Mouse (Mus musculus): ENCODE data around the gene Tcirg1. TPM values are rescaled to one million over a fixed set of nuclear protein-coding genes. Genes with fewer than 3 reads are reported as not detected.

The Tcirg1 gene
- polyA plus RNA-seq, 1 experiment = 488 TPM

DNA sequence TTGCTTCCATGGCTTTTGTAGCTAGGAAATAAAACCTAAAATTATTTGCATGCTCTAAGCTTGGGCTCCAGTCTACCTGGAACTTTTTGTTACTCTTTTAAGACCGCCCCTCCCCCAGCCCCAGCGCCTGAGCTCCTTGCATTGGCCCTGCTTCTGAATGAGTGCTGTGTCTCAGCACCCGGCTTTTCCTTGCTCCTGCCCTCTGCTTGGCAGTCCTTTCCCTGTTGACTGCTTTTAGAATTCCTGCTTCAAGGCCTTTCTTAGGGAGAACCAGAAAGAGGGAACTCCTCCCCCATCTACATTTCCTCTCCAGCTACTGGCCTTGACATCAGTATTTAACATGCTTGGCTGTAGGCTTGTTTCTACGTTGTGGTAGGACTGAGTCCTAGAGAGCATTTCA, 51.3 kb downstream of the Tcirg1 start:
- Histone ChIP-seq H3K4me1 (ENCODE audit: control insufficient read depth, insufficient read depth, low read length) (peaks cover 24% of the 10 kb centered on the region), H3K4me3 (ENCODE audit: insufficient read depth, low read length) (no peak overlapping the region), H3K27ac (ENCODE audit: insufficient read depth, low read depth, low read length) (no peak overlapping the region)
- no peak for TF ChIP-seq POLR2A (IDR thresholded peaks at IDR 0.05; ENCODE audit: borderline replicate concordance, low read depth, low read length)
- no peak for TF ChIP-seq CTCF (IDR thresholded peaks at IDR 0.05; ENCODE audit: low read depth, low read length)

- TF ChIP-seq POLR2A (IDR thresholded peaks at IDR 0.05; ENCODE audit: borderline replicate concordance, low read depth, low read length) (no peak), CTCF (IDR thresholded peaks at IDR 0.05; ENCODE audit: low read depth, low read length) (no peak)
- Histone ChIP-seq H3K4me1 (ENCODE audit: control insufficient read depth, insufficient read depth, low read length) (peaks cover 24% of the 10 kb centered on the region), H3K4me3 (ENCODE audit: insufficient read depth, low read length) (no peak overlapping the region), H3K27ac (ENCODE audit: insufficient read depth, low read depth, low read length) (no peak overlapping the region)
These were observed 51.8 kb downstream of the Tcirg1 start for GRCm38 (mm10) chr19:3855091-3855490.

DNA sequence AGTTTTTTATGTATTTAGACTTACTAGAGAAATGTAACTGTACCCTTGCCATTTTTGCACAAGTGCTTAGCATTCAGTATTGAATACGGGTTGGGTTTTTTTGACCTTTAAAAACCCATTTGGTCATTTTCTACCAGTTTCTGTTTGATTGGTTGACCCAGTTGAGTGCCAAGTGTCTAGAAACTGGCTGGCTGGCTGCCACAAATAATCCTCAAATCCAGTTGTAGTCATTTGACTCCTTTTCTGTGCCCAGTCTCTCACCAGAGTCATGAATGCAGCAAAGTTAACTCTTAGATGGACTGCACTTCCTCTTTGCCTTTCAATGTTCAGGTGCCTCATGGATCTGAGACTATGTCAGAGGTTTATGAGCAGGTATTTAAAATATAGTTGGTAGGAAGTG, 53.0 kb downstream of the Tcirg1 start:
- H3K27ac ChIP-seq (ENCODE audit: insufficient read depth, low read depth, low read length) = no peak overlapping the region
- no peak overlapping the region for H3K4me3 ChIP-seq (ENCODE audit: insufficient read depth, low read length)
- peaks cover 24% of the 10 kb centered on the region for H3K4me1 ChIP-seq (ENCODE audit: control insufficient read depth, insufficient read depth, low read length)
- no peak for TF ChIP-seq POLR2A (IDR thresholded peaks at IDR 0.05; ENCODE audit: borderline replicate concordance, low read depth, low read length)
- TF ChIP-seq CTCF (IDR thresholded peaks at IDR 0.05; ENCODE audit: low read depth, low read length) = no peak

- TF ChIP-seq CTCF (IDR thresholded peaks at IDR 0.05; ENCODE audit: low read depth, low read length) (no peak), POLR2A (IDR thresholded peaks at IDR 0.05; ENCODE audit: borderline replicate concordance, low read depth, low read length) (no peak)
- H3K4me3 ChIP-seq (ENCODE audit: insufficient read depth, low read length) = peak overlapping the region; percentile 82
- H3K27ac ChIP-seq (ENCODE audit: insufficient read depth, low read depth, low read length) = no peak overlapping the region
- peaks cover 27% of the 10 kb centered on the region for H3K4me1 ChIP-seq (ENCODE audit: control insufficient read depth, insufficient read depth, low read length)
These were observed 53.8 kb downstream of the Tcirg1 start for GRCm38 (mm10) chr19:3853121-3853520.

DNA sequence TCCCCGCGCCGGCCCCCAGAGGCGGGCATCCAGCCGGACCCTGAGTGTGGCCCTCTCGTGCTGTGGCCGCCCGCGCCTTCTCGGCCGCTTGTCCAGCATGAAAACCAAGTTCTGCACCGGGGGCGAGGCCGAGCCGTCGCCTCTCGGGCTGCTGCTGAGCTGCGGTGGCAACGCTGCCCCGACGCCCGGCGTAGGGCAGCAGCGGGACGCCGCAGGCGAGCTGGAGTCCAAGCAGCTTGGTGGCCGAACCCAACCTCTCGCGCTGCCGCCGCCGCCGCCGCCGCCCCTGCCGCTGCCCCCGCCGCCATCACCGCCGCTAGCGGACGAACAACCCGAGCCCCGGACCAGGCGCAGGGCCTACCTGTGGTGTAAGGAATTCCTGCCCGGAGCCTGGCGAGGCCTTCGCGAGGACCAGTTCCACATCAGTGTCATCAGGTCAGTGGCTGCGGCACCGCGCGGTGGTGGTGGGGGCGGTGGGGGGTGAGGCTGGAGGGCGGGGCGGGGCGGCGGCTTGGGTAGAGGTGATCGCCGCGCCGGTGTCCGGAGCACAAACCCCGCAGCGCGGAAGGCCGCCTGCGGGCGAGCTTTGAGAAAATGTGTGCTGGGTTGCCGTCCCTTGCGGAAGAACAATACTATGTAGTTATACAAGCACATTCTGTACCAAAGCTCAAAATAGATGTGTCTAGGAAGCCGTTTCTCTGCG, 54.8 kb downstream of the Tcirg1 start:
- H3K27ac ChIP-seq (ENCODE audit: insufficient read depth, low read depth, low read length) = peak overlapping the region; percentile 74
- H3K4me3 ChIP-seq (ENCODE audit: insufficient read depth, low read length) = peak overlapping the region; percentile 82
- no peak for TF ChIP-seq POLR2A (IDR thresholded peaks at IDR 0.05; ENCODE audit: borderline replicate concordance, low read depth, low read length)
- H3K4me1 ChIP-seq (ENCODE audit: control insufficient read depth, insufficient read depth, low read length) = peaks cover 31% of the 10 kb centered on the region

DNA sequence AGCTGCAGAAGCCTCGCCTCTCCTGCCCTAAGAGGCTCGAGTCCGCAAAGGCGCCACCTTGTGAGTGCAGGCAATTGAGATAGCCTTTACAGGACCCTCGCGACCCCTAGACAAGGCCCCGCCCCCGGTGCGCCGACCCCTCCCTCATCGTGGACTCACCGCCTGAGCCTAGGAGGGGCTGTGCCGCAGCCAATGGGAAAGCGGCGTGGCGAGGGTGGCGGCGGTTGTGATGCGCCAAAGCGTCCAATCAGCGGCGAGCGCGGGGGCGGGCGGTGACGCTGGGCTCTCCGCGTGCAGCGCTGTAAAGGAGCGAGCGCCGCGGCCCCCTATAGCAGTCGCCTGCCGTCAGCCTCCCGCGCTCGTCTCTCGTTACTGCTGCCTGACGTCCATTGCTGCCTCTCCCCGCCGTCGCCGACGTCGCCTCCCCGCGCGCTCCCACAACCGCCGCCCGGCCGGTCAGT, 55.4 kb downstream of the Tcirg1 start, which contains the start of gene Chka:
Gene Chka (plus strand): TSS at position 272 of the 461 bp plus-strand sequence.
- peak within 1 kb of the TSS; percentile 82 for H3K4me3 ChIP-seq (ENCODE audit: insufficient read depth, low read length)
- H3K4me1 ChIP-seq (ENCODE audit: control insufficient read depth, insufficient read depth, low read length) = peaks cover 37% of the 10 kb centered on the region
- H3K27ac ChIP-seq (ENCODE audit: insufficient read depth, low read depth, low read length) = peak within 1 kb of the TSS; percentile 74
- no peak for TF ChIP-seq CTCF (IDR thresholded peaks at IDR 0.05; ENCODE audit: low read depth, low read length)
- peak; percentile 83; the same call in 1 of the 2 replicates for TF ChIP-seq POLR2A (IDR thresholded peaks at IDR 0.05; ENCODE audit: borderline replicate concordance, low read depth, low read length)

GRCm38 (mm10) chr19:3850847-3851469, 56.0 kb downstream of the Tcirg1 start:
- Histone ChIP-seq H3K27ac (ENCODE audit: insufficient read depth, low read depth, low read length) (peak overlapping the region; percentile 27), H3K4me1 (ENCODE audit: control insufficient read depth, insufficient read depth, low read length) (peaks cover 36% of the 10 kb centered on the region), H3K4me3 (ENCODE audit: insufficient read depth, low read length) (peak overlapping the region; percentile 58)
- no peak for TF ChIP-seq POLR2A (IDR thresholded peaks at IDR 0.05; ENCODE audit: borderline replicate concordance, low read depth, low read length)
- TF ChIP-seq CTCF (IDR thresholded peaks at IDR 0.05; ENCODE audit: low read depth, low read length) = 0 out of 2 replicates have a peak, but pooled peaks have one; percentile 21

GRCm38 (mm10) chr19:3850076-3850475, 56.9 kb downstream of the Tcirg1 start:
- no peak overlapping the region for H3K4me3 ChIP-seq (ENCODE audit: insufficient read depth, low read length)
- no peak overlapping the region for H3K27ac ChIP-seq (ENCODE audit: insufficient read depth, low read depth, low read length)
- TF ChIP-seq POLR2A (IDR thresholded peaks at IDR 0.05; ENCODE audit: borderline replicate concordance, low read depth, low read length) (no peak), CTCF (IDR thresholded peaks at IDR 0.05; ENCODE audit: low read depth, low read length) (no peak)
- H3K4me1 ChIP-seq (ENCODE audit: control insufficient read depth, insufficient read depth, low read length) = peaks cover 29% of the 10 kb centered on the region

DNA sequence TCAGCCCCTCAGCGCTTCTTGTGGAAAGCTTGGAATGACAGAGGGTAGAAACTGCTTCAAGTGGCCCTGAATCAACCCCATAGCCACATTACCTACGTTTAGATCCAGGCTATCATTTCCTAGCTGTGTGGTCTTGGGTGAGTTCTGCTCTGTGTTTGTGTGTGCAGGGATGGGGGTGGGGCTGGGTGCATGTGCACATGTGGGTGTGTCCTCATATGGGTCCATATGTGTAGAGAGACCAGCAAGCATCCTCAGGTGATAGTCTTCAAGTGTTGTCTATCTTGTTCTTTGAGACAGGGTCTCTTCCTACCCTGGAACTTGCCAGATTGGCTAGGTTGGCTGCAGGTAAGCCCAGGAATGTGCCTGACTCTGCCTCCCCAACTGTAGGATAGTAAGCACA, 57.7 kb downstream of the Tcirg1 start:
- TF ChIP-seq POLR2A (IDR thresholded peaks at IDR 0.05; ENCODE audit: borderline replicate concordance, low read depth, low read length) (no peak), CTCF (IDR thresholded peaks at IDR 0.05; ENCODE audit: low read depth, low read length) (no peak)
- H3K4me3 ChIP-seq (ENCODE audit: insufficient read depth, low read length) = no peak overlapping the region
- H3K4me1 ChIP-seq (ENCODE audit: control insufficient read depth, insufficient read depth, low read length) = peaks cover 28% of the 10 kb centered on the region
- no peak overlapping the region for H3K27ac ChIP-seq (ENCODE audit: insufficient read depth, low read depth, low read length)

DNA sequence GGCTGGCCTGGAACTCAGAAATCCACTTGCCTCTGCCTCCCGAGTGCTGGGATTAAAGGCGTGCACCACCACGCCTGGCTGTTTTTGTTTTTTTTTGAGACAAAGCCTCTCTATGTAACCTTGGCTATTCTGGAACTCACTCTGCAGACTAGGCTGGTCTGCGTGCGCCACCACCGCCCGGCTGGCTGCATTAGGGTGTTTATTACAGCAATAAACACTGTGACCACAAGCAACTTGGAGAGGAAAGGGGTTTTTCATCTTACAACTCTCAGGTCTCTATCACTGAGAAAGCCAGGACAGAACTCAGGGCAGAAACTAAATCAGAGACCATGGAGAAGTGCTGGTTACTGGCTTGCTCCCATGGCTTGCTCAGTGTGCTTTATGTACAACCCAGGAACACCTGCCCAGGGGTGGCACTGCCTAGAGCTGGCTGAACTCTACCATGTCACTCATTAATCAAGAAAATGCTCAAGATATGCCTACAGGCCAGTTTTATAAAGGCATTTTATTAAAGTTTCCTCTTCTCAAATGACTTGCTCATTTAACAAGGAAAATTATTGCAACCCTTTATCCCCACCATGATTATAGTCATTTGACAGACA, 58.6 kb downstream of the Tcirg1 start:
- Histone ChIP-seq H3K27ac (ENCODE audit: insufficient read depth, low read depth, low read length) (no peak overlapping the region), H3K4me3 (ENCODE audit: insufficient read depth, low read length) (no peak overlapping the region), H3K4me1 (ENCODE audit: control insufficient read depth, insufficient read depth, low read length) (peaks cover 22% of the 10 kb centered on the region)
- TF ChIP-seq POLR2A (IDR thresholded peaks at IDR 0.05; ENCODE audit: borderline replicate concordance, low read depth, low read length) (no peak), CTCF (IDR thresholded peaks at IDR 0.05; ENCODE audit: low read depth, low read length) (no peak)
